ENCODE assay signal across 13 mouse cellular contexts in genomic region chr10:39487740-39488415, GRCm38 (mm10).
DNase-seq lines count a peak whose midpoint lies in the region; ATAC-seq and TF ChIP-seq lines count a peak whose summit lies in the region.
"Had no signal": no experiment of that assay in that cellular context is flagged by ENCODE, and none has a peak within 500 bp of the region (broad histone marks: within the 10 kb centered on the region; RNA-seq: fewer than 3 reads in every experiment).

No protein-coding gene starts in this region.

- no peak for TF ChIP-seq CTCF in brain, embryonic 14.5 days (IDR thresholded peaks at IDR 0.05; ENCODE audit: borderline replicate concordance, extremely low read depth, insufficient read depth, insufficient read length)
- no peak for TF ChIP-seq CTCF in thymus, adult 2 months (IDR thresholded peaks at IDR 0.05; ENCODE audit: borderline replicate concordance, control insufficient read depth, extremely low read depth, insufficient read depth, low read length, poor library complexity)
- TF ChIP-seq CTCF in layer of hippocampus, adult 2 months (conservative IDR thresholded peaks at IDR 0.05), result no peak

- peaks cover 33% of the 10 kb centered on the region for H3K4me1 ChIP-seq in limb, embryonic 13.5 days
- H3K4me1 ChIP-seq in limb, embryonic 10.5 days, result peaks cover 45% of the 10 kb centered on the region
- peaks cover 65% of the 10 kb centered on the region for H3K4me1 ChIP-seq in hindbrain, embryonic 14.5 days (replicated peaks; ENCODE audit: control insufficient read depth, insufficient read depth, low read length)
- peaks cover 61% of the 10 kb centered on the region for H3K4me1 ChIP-seq in thymus, adult 2 months (replicated peaks; ENCODE audit: control insufficient read depth, insufficient read depth, low read length)

- H3K36me3 ChIP-seq in limb, embryonic 13.5 days, result peaks cover 4% of the 10 kb centered on the region; the same call in 1 of the 2 replicates
- H3K36me3 ChIP-seq in limb, embryonic 10.5 days, result peaks cover 10% of the 10 kb centered on the region; the same call in 1 of the 2 replicates
- no peaks in the 10 kb centered on the region for H3K36me3 ChIP-seq in hindbrain, embryonic 14.5 days (replicated peaks; ENCODE audit: control insufficient read depth, insufficient read depth)
- H3K36me3 ChIP-seq in thymus, adult 2 months (ENCODE audit: control insufficient read depth, insufficient read depth, low read length), result no peaks in the 10 kb centered on the region

- TF ChIP-seq POLR2A in brain, embryonic 14.5 days (IDR thresholded peaks at IDR 0.05; ENCODE audit: borderline replicate concordance, extremely low read depth, insufficient read depth, insufficient read length, poor library complexity, severe bottlenecking), result no peak
- TF ChIP-seq POLR2A in thymus, adult 2 months (IDR thresholded peaks at IDR 0.05; ENCODE audit: control insufficient read depth, extremely low read depth, insufficient read depth, low read length, poor library complexity), result 0 out of 2 replicates have a peak, but pooled peaks have one; percentile 25

- ATAC-seq in limb, embryonic 13.5 days (ENCODE audit: low FRiP score, low read depth), result no peak
- ATAC-seq in hindbrain, embryonic 14.5 days (ENCODE audit: low FRiP score), result peak; percentile 41; the same call in 1 of the 2 replicates
- ATAC-seq: Patski had no signal

- H3K4me2 ChIP-seq in limb, embryonic 13.5 days (replicated peaks), result no peak overlapping the region
- no peak overlapping the region for H3K4me2 ChIP-seq in hindbrain, embryonic 14.5 days (replicated peaks)
- H3K4me2 ChIP-seq: liver, embryonic 11.5 days had no signal

- 0 out of 2 replicates have a peak overlapping the region, but pooled peaks have one; percentile 10 for H3K9ac ChIP-seq in limb, embryonic 13.5 days
- no peak overlapping the region for H3K9ac ChIP-seq in hindbrain, embryonic 14.5 days

- H3K27me3 ChIP-seq in limb, embryonic 13.5 days, result no peaks in the 10 kb centered on the region
- no peaks in the 10 kb centered on the region for H3K27me3 ChIP-seq in limb, embryonic 10.5 days (ENCODE audit: low read depth, poor library complexity, severe bottlenecking)
- no peaks in the 10 kb centered on the region for H3K27me3 ChIP-seq in hindbrain, embryonic 14.5 days (ENCODE audit: control insufficient read depth, insufficient read depth, low read length)
- no peaks in the 10 kb centered on the region for H3K27me3 ChIP-seq in thymus, adult 2 months (ENCODE audit: control insufficient read depth, insufficient read depth, low read length)
- H3K27me3 ChIP-seq: Patski had no signal

- H3K9me3 ChIP-seq in limb, embryonic 13.5 days, result no peaks in the 10 kb centered on the region
- H3K9me3 ChIP-seq in limb, embryonic 10.5 days (replicated peaks), result no peaks in the 10 kb centered on the region; the same call in 1 of the 2 replicates
- no peaks in the 10 kb centered on the region for H3K9me3 ChIP-seq in hindbrain, embryonic 14.5 days (ENCODE audit: control insufficient read depth, low read length)

- H3K4me3 ChIP-seq in limb, embryonic 13.5 days, result no peak overlapping the region
- no peak overlapping the region for H3K4me3 ChIP-seq in limb, embryonic 10.5 days
- no peak overlapping the region for H3K4me3 ChIP-seq in hindbrain, embryonic 14.5 days (replicated peaks; ENCODE audit: low read length)
- no peak overlapping the region for H3K4me3 ChIP-seq in thymus, adult 2 months (ENCODE audit: control insufficient read depth, insufficient read depth, low read length)
- no peak overlapping the region for H3K4me3 ChIP-seq in layer of hippocampus, adult 2 months

- H3K27ac ChIP-seq in limb, embryonic 13.5 days, result no peak overlapping the region
- no peak overlapping the region for H3K27ac ChIP-seq in limb, embryonic 10.5 days
- H3K27ac ChIP-seq in hindbrain, embryonic 14.5 days, result peak overlapping the region; percentile 4
- peak overlapping the region; percentile 95 for H3K27ac ChIP-seq in thymus, adult 2 months (ENCODE audit: control insufficient read depth, insufficient read depth, low read length)
- H3K27ac ChIP-seq in layer of hippocampus, adult 2 months, result no peak overlapping the region

- WGBS in limb, embryonic 13.5 days, result 80% methylated on average over 14 of the region's 14 CpGs
- WGBS in limb, embryonic 10.5 days, result 81% methylated on average over 14 of the region's 14 CpGs
- 60% methylated on average over 14 of the region's 14 CpGs for WGBS in hindbrain, embryonic 14.5 days
- 66% methylated on average over 14 of the region's 14 CpGs for WGBS in thymus, adult 2 months

- DNase-seq in limb, embryonic 10.5 days (ENCODE audit: low spot score), result no peak
- peak; percentile 76 for DNase-seq in brain, embryonic 14.5 days (ENCODE audit: low read depth)
- no peak for DNase-seq in hindbrain, embryonic 14.5 days (ENCODE audit: low spot score)
- peak; percentile 33 for DNase-seq in thymus, adult 2 months
- no peak for DNase-seq in urinary bladder, postnatal 36 days (ENCODE audit: low spot score in 2 of 2)
- DNase-seq in lung, postnatal 25 days (ENCODE audit: low spot score), result no peak
- no peak for DNase-seq in layer of hippocampus, adult 2 months (ENCODE audit: low spot score in 2 of 2)
- DNase-seq: adrenal gland, postnatal 36 days; cerebellum, postnatal 10 days; lung, postnatal 4 days had no signal

Comparison
In these comparisons a context has a peak if more than half of its experiments do, and no peak if none do; other contexts are left out.
1. H3K27ac ChIP-seq: peak in hindbrain, embryonic 14.5 days (single experiment) and thymus, adult 2 months (single experiment); none in limb, embryonic 13.5 days (single experiment), limb, embryonic 10.5 days (single experiment) and layer of hippocampus, adult 2 months (single experiment).
2. DNase-seq: peak in brain, embryonic 14.5 days (single experiment) and thymus, adult 2 months (single experiment); none in limb, embryonic 10.5 days (single experiment), hindbrain, embryonic 14.5 days (single experiment), urinary bladder, postnatal 36 days (0 of 2), lung, postnatal 25 days (single experiment) and layer of hippocampus, adult 2 months (0 of 2).